Mouse (Mus musculus) right cerebral cortex, postnatal 14 days (tissue): ENCODE data around the gene Sestd1.

Experiments
- DNase-seq: peaks from one replicate; pipeline ENCODE4 v3.0.0; 2022

Sestd1 gene

DNA sequence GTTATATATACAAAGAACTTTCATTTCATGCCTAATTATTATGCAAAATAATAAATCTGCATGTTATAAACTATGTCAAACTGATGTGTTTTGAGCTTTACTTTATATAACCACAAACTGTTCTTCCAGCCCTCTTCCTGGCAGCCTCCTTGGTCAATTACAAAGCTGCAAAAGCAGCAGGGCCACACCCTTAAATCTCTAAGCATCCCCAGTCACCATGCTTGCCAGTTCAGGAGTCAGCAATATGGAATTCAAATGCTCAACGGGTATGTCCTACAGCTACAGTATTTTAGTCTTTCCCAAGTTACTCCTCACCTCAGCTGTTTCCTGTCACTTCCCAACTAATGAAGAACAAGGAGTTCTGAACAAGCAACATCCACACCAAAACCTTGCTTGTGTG is 10.3 kb downstream of the Sestd1 start:
- no peak for DNase-seq

DNA sequence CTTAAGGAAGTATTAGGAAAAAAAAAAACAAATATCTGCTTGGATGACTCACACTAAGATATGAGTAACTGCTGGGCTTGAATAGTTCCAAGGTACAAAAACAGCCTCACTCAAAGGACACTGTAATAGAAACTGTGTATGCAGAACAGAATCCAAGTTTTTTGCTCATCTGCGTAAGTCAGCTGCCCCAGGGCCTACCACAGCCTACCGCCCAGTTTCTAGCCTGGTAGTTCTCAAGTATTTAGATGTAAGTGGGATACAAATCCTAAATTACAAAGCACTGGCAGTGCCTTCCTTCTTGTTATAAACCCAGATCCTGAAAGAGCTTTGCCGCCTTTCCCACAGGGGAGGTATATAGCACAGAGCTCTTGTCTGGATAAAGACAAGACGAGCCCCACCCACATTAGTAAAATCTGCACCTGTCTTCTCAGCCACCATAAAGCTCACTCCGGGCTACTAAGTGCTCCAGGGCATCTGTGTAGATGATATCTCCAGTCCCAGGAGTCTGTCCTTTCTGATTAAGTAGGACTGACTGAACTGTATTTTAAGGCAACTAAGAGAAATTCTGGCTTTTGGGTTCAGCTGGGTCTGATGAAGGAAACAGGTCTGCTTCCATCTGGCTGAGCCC is 11.7 kb downstream of the Sestd1 start:
- no peak for DNase-seq

DNA sequence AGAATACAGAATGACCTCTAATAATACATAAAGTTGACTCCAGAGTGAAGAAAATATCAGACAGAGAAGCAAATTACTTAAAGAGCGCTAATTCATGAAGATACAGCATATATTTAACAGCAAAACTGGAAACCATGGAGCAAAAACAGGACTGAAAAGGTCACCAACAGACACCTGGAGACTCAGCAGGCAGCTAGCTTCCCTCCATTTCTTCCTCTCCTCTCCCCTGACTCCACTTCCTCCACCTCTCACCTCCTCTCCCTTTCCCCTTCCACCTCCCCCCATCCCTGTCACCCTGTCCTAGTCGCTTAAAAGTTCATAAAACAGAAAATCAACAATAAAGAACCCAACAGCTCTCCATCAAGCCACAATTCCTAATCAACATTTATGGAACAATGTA is 13.5 kb downstream of the Sestd1 start:
- no peak for DNase-seq

DNA sequence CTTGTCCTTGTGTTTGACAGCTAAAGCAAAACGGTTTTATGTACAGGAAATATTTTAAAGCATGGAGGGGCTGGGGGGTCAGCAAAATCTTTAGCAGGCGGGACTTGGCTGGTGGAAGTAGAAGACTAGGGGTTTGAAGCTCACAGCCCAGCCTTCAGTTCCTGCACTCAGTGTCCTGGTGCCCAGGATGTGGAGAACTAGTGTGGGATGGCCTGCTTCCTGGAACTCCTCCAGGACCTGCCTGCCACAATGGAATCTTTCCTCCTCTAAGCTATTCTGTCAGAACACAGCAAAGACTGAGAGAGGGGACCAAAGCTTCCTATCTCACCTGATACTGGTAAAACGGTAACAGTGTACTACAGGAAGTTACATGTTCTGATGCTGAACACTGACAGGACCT is 14.4 kb downstream of the Sestd1 start:
- no peak for DNase-seq

DNA sequence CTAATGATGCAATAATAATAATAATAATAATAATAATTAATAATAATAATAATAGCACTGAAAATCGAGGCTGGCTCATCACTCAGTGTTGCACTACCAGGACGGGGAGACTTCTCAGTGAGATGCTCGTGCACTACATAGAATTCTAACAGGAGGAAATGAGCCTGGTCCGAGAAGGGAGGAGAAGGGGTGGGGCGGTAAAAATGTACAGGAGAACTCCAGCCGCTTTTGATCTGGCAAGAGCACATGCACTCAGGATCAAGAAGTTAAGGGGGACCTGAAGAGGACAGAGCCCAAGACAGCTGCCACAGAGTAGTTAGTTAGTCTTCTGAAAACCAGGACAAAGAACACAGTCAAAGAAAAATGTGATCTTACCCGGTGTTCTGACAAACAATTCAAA is 15.1 kb downstream of the Sestd1 start:
- no peak for DNase-seq

DNA sequence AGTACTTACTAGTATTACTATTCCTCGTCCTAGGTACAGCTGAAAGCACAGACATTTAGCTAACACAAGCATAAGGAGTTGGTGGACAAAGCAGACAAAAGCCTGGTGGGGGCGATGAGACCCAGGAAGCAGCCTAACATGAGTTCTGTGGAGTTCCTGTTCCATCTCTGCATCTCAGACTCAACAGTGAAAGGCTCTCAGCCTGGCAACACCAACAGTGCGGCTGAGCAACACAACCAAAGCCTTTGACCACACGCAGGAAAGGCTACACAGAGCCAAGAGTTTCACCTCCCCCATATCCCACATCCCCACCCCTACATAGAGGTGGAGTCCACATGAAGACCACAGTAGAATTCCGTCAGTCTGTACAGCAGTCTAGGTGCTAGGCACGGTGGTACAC is 15.8 kb downstream of the Sestd1 start:
- DNase-seq, result no peak

DNA sequence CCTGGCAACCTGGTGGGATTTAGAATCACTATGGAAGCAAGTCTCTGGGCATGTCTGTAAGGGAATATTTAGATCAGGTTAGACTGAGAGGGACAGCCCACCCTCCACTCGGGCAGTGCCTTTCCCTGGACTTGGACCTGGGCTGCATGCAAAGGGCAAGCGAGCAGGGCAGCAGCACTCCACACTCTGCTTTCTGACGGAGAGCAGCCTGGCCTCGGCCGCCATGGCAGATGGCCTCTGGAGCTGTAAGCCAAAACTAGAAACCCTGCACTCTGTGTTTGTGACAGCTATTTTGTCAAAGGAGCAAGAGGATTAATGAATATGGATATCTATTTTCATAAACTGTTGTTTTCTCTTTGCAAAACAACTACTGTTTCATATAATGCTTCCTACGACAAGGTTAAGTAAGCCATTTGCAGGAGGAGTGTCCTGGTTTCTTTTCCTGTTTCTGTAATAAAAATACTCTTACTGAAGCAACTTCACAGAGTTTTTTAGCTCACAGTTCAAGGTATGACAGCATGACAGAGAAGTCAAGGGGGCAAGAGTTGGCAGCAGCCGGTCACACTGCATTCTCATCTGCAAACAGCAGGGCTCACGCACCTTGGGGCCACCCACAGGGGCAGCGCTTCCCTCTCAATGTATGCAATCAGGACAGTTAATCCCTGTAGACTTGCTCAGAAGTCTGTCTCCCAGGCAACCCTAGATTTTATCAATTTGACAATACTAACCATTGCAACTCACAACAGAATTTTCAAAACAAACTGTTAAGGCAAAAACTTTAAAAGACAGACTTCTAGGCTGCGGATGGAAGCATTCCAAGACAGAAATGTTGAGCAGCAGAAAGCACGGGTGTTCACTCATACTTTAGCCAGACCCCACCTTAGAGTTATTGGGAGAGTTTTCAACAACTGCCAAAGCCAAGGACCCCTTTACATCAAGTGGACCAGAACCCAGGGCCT is 16.6 kb downstream of the Sestd1 start:
- no peak for DNase-seq

DNA sequence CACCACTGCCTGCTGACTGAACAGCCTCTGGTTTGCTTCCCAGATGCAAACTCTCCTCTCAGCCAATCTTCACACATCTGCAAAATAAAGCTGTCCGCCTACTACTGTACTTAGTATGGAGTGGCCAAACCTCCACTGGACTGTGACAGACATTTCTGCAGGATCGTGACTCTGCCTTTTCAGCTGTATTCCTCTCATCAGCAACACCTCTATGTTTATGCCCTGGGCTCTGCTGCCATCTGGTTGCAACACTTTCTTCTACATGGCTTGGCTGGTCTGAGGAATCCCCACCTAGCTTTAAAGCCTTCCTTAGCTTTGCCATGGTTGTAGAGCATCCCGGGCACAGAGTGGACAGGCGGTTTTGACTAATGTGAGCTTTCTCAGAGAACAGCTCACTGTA is 20.3 kb downstream of the Sestd1 start:
- no peak for DNase-seq

DNA sequence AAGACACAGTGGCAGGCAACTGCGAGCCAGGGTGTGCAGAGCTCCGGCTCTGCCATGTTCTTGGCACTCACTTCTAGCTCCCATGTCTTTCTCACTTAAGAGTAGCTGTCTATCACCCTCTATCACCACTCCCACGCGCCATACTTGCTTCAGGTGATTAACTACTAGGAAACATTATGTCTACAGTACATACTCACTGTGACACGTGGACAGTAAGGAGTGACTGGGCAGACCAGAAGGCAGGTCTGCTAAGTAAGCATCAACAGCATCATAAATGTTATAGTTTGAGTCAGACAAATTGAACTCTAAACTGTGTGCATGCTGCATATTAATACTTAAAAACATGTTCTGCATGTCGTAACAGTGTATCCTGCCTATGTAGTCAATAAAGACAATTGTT is 27.2 kb downstream of the Sestd1 start:
- no peak for DNase-seq

DNA sequence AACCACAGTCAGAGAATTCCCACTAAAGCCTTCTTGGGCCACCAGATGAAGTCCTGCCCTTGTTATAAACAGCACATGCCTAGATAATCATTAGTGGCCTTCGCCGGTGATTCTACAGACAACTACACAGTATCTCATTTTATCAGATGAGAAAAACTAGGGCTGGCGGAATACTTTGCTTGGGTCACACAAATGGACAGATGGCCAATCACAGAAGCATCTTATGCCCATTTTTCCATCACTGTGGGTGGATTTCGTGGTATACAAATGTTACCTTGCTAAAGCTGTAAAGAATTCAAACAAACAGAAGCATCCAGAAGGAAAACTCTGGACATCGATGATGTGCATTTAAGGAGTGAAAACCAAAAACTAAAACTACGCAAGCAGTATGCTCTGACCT is 28.7 kb downstream of the Sestd1 start:
- DNase-seq, result no peak

DNA sequence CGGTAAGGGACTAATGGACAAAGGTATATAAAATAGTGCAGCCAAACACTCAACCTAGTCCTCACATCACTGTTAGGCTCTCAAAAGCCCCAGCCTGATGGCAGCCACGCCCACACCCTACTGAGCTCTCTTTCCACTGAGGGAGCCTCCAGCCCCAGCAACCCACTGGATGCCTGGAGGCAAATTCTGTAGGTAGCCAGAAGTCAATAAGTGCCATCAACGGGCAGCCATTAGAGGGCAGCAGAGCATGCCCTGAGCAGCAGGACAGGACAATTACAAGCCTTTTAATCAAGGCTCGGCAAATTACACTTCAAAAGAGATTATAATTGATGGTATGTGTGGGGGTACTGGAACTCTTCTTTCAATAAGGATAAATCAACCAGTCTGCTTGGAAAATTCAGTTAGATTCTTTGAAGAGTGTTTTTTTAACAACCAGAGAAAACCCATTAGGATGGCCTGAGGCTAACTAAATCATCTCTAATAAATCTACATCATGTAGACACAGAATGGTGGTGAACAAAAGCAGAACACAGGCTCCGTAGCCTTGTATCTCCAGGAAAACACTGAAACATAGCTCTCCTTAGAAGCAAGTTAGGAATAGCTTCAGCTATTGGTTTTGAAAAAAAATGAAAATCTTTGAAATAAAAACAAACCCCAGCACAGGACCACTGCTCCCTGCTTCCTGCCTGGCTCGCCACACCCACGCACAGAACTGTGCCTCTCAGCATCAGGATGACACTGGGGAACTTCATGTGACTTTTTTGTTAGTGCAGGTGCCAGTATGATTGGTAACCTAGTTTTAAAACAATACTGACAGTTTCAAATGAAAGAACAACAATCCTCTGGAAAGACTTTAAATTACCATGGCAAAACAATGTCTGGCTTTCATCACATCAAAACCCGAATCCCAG is 30.4 kb downstream of the Sestd1 start:
- DNase-seq, result no peak

DNA sequence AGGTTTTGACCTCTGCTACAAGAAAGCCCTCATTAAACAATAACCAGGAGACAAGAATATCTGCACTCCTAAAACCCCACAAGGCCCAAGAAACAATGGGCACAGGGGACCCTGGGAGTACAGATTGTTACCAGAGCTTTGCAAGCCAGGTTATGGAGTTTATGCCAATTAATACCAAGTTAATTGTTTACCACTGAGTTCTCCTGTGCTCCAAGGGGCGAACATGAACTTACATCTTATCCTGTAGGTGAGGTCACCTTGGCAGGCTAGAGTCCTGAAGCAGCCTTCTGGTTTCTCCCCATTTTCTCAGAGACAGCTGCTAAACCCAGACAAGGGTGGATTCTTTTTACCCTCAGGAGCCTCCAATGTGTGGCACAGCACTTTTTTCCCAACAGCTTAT is 32.0 kb downstream of the Sestd1 start:
- no peak for DNase-seq

DNA sequence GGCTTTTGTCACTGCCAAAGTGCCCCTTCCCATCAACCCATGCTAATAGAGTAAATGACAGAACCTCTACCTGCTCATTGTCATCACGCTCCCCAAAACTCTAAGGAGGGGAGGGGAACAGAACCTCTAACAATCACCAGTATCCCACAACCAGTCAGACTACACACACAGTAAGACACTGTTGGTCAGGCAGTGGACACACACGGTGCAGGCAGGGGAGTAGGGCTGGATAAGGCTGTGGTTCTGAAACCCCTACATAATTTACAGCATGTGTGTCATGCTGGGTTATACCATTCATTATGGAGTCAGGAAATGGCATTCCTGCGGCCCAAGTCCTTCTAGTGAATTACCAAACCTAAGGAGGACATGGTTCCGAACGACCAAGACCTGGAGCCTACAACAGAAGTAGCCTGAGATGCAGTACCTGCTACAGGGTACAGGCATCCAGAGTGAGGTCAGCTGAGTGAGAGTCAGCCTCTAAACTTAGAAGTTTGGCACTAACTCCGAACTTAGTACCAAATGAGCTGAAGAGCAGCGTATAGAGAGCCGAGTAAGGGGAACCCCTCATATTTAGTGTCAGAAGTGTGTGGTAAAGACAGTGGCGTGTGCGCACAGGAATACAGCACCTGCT is 33.1 kb downstream of the Sestd1 start:
- DNase-seq, result no peak

DNA sequence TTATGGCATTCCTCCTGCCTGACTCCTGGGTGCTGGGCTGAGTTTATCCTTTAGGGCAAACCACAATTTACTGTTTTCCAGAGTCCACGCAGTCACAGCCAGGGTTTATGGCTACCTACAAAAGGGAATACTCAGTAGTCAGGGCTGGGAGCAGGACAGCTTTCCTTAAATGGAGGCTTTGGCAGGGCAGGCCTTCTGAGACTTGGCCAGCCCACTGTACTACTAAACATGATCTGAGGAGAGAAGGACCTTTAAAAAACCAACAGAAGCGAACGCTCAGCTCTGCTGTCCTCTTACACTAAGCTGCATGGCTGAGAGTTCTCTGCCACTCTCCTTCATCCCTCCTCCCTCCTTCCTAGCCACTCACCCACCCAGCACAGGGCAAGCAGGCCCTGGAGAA is 34.6 kb downstream of the Sestd1 start:
- DNase-seq, result no peak

DNA sequence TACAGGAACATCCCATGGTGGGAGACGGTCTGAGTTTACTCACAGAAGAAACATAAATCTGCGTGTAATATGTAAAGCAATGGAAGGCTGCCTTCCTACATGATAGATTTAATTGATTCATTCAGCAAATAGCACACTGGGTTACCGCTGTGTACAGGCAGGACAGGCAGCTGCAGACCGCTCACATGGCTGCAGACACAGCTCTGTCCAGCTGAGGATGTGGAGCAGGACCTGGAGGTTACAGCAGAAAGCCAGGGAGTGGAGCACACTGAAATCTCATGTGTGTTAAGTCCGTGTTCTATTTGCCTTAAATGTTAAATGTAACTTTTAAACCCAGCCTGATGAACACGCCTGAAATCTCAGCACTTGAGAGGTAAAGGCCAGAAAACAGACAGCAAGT is 38.1 kb downstream of the Sestd1 start:
- DNase-seq, result no peak

DNA sequence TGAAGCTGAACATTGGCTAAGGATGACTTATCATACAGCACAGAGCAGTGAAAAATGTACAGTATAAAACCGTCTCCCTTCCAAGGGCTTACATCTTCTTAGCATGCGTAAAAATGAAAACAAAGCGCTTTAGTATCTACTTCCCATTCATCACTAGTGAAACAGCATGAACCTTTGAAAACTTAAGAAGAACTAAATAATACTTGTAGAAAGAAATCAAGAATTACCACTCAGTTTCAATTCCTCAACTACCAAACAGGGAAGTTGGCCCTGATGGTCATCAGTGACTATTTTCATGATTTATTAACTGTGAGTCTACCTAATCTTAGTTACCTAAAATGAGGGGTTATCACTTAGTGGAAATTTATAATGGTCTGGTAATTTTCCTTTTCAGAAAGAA is 41.8 kb downstream of the Sestd1 start:
- no peak for DNase-seq

DNA sequence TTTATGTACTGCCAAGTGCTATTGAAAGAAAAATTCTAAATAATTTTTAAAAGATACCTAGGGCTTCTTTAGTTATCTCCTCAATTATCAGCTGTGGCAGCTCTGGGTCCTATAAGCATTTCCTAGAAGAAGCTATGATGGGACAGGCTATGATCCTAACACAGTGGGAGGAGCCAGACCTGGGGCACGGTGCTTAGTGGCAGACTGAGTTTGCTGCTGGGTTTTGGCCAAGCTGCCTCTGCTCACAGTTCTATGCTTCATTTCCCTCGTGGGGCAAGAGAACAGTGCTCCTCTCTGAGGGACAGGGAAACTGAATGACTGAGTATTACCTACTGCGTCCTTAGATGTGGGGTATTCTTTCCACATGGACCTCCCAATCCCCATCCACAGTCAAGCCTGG is 42.3 kb downstream of the Sestd1 start:
- DNase-seq, result no peak

DNA sequence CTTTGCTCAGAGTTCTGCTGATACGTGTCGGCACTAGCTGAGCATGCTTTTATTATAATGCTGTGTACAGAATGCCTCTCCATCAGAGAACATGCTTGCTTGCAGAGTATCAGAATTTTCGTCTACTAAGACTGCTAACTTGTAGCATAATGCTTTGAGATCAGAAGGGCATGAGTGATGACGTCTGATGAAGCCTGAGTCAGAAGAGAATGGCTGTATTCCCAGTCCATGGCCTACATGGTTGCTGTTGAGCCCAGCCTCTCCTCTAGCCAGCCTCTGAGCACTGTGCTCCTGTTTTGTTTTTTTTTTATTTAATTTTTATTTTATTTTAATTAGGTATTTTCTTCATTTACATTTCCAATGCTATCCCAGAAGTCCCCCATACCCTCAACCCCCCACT is 43.5 kb downstream of the Sestd1 start:
- no peak for DNase-seq

DNA sequence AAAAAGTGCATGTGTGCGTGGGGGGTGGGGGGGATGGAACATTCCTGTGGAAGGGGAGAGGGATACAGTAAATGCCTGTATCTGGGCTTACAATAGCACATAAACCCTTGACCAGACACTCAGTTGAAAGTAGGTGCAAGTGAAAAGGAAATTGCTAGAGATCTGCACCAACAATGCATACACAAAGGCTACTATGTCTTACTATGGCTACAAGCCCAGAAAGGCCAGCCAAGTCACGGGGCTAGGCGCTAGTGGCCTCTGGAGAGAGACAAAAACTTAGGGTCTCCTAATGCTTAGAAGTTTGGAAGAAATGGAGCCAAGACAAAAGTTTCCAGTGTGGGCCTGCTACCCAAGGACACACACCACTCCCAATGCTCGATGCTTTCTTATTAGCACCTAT is 44.5 kb downstream of the Sestd1 start:
- no peak for DNase-seq

DNA sequence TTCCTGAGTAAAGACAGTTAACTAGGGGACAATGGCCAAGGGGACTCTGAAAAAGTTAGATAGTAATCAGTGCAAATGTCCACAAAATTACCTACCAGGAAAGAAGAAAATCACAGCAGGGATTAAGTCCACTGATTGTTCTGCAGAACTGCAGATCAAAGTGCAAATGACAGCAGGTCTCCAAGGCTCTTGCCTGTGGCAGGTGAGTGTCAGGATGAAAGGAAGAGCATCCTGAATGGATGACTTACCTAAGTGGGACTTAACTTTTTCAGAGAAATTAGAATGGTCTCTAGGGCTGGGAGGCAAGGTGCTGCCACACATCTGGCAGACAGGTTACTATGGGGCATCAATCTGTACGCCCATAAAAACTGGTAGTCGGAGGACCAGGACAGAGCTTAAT is 47.8 kb downstream of the Sestd1 start:
- DNase-seq, result no peak

DNA sequence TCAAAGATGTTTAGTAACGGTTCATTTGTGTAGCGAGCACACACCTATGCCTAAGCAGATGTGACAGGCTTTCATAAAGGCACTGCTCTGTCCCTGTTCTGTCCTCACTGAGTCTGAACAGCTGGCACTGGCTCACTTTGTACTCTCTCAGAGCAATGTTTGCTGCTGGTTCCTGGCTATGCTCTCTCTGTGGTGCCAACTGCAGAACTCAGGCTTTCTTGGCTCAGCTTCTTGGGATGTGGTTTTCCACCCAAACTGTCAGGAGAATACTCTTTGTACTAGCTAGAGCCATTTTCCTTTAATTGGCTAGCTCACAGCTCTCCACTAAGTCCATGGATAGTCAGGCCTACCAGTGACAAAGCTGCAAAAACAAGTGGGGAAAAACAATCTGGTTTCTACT is 59.4 kb downstream of the Sestd1 start:
- no peak for DNase-seq

DNA sequence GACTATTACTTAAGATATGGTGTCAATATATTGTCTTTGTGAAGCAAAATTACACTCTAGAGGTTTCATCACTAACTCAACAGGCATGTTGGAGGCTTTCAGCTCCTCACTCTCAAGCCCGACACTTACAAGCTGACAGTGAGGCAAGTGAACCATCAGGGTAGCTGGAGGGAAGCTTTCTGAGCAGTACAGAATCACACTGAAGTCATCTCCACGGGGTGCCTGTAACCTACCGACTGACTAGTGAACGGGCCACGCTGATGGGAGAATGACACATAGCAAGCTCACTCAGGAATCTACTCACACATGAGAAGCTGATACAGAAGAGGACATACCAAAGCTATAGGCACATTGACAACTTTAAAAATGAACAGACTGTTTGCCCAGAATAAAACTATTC is 67.5 kb downstream of the Sestd1 start:
- DNase-seq, result no peak

DNA sequence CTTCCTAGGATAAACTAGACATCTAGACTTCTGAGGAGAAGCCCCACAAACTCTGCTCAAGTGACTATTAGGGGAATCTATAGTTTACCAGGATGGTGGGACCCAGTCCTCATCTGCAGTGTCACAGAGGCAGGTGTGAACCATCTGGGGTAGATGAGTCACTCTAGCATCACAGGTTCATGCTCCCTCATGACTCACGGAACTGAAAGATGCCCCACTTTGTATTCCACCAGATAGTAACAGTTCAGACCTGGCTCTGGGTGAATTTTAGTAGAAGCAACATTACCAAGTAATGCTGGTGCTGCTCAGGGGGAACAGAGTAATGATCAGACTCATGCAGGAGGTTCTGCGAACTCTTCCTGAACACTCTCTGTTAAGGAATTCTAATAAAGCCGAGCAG is 73.4 kb downstream of the Sestd1 start:
- DNase-seq, result no peak
